Mouse (Mus musculus) midbrain, embryonic 15.5 days (tissue): Measurements from ENCODE around the gene Crtc1. TPM values are rescaled to one million over a fixed set of nuclear protein-coding genes. Genes with fewer than 3 reads are reported as not detected.

Experiments used
- ATAC-seq: fragments of 200-750 bp; cut with Nextera tagmentation; replicated peaks from 2 replicates; pipeline ENCODE4 v1.8.0; 2017; ENCODE audit warnings: moderate TSS enrichment
- H3K27ac ChIP-seq: fragments of 300-500 bp; sonication (generic); 2 replicates; pipeline ENCODE4 v1.5.1; 2015; ENCODE audit warnings: mild to moderate bottlenecking, inconsistent platforms
- H3K27me3 ChIP-seq: fragments of 300-500 bp; sonication (generic); replicated peaks from 2 replicates; pipeline ENCODE4 v1.6.1; 2015; ENCODE audit warnings: inconsistent platforms
- H3K36me3 ChIP-seq: fragments of 300-500 bp; sonication (generic); replicated peaks from 2 replicates; pipeline ENCODE4 v1.6.1; 2015; ENCODE audit warnings: inconsistent platforms
- H3K4me1 ChIP-seq: fragments of 300-500 bp; sonication (generic); 2 replicates; pipeline ENCODE4 v1.6.1; 2015; ENCODE audit warnings: inconsistent platforms
- H3K4me2 ChIP-seq: fragments of 300-500 bp; sonication (generic); 2 replicates; pipeline ENCODE4 v1.6.1; 2015; ENCODE audit warnings: inconsistent platforms, mild to moderate bottlenecking, moderate library complexity
- H3K4me3 ChIP-seq: fragments of 300-500 bp; sonication (generic); 2 replicates; pipeline ENCODE4 v1.5.1; 2015; ENCODE audit warnings: mild to moderate bottlenecking, inconsistent platforms
- H3K9ac ChIP-seq: fragments of 300-500 bp; sonication (generic); 2 replicates; pipeline ENCODE4 v1.6.1; 2015; ENCODE audit warnings: mild to moderate bottlenecking, inconsistent platforms
- H3K9me3 ChIP-seq: fragments of 300-500 bp; sonication (generic); 2 replicates; pipeline ENCODE4 v1.6.1; 2016; ENCODE audit warnings: inconsistent platforms
- WGBS: fragments of 180-500 bp; shearing (Covaris S2); methylation state at CpG from one replicate; pipeline ENCODE4 v1.1.7; 2015; ENCODE audit warnings: mixed read lengths; 5-methylcytosine and 5-hydroxymethylcytosine counted together
- polyA plus RNA-seq: library from polyadenylated mRNA; unstranded; fragments of >200 nt; fragmentation: Nextera tagmentation; extraction: Ambion mirVana; gene quantifications from 2 replicates; pipeline ENCODE4 v1.2.1, GENCODE M21; 2015

Gene Crtc1
- polyA plus RNA-seq, 1 experiment from 2014 or later = 58.7 TPM

DNA sequence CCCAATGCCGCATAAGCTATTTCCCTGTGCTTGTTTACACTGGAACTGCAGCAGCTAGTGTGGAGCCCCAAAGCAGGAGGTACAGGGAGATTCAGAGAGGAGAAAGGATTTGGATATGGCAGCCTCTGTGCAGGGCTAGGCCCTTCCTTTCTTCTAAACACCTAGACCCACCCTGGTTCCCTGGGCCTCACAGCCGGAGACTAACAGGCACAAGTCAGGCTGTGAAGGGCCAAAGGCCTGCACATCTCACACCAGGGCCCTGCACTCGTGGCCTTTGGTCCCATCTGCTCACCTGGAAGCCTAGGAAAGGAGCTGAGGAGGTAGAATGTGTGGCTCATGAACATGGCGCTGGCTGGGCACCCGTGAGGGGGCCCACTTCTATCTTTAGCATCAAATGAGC lies 43.2 kb downstream of the Crtc1 start:
- no peak overlapping the region for H3K4me2 ChIP-seq
- ATAC-seq = no peak
- no peaks in the 10 kb centered on the region for H3K4me1 ChIP-seq
- H3K9ac ChIP-seq = no peak overlapping the region
- H3K27ac ChIP-seq = no peak overlapping the region
- peaks cover 6% of the 10 kb centered on the region; the same call in 1 of the 2 replicates for H3K36me3 ChIP-seq
- H3K27me3 ChIP-seq = no peaks in the 10 kb centered on the region
- no peaks in the 10 kb centered on the region for H3K9me3 ChIP-seq
- 80% methylated on average over 5 of the region's 5 CpGs for WGBS
- no peak overlapping the region for H3K4me3 ChIP-seq

DNA sequence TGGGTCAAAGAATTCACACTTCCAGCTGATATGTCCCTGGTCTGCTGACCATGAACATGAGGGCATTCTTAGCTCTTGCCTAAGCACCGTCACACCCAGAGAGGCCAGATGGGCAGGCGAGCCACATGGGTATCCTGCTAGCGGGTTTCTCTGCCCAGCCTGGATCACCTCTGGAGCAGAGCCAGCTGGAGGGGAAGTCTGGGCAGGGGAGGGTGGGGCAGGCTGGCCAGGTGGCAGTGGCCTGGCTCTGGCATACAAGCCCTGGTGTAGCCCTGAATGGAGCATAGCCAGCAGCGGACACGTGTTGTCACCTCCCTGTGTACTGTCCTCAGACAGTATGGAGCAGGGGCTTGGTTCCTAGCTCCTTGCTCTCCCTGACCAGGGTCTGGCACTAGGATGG lies 43.7 kb downstream of the Crtc1 start:
- Histone ChIP-seq H3K27ac (no peak overlapping the region), H3K4me3 (no peak overlapping the region), H3K4me2 (no peak overlapping the region), H3K9ac (no peak overlapping the region), H3K27me3 (no peaks in the 10 kb centered on the region), H3K4me1 (no peaks in the 10 kb centered on the region), H3K36me3 (peaks cover 6% of the 10 kb centered on the region; the same call in 1 of the 2 replicates), H3K9me3 (no peaks in the 10 kb centered on the region)
- WGBS = 76% methylated on average over 5 of the region's 5 CpGs
- 0 out of 2 replicates have a peak, but pooled peaks have one; percentile 35 for ATAC-seq

DNA sequence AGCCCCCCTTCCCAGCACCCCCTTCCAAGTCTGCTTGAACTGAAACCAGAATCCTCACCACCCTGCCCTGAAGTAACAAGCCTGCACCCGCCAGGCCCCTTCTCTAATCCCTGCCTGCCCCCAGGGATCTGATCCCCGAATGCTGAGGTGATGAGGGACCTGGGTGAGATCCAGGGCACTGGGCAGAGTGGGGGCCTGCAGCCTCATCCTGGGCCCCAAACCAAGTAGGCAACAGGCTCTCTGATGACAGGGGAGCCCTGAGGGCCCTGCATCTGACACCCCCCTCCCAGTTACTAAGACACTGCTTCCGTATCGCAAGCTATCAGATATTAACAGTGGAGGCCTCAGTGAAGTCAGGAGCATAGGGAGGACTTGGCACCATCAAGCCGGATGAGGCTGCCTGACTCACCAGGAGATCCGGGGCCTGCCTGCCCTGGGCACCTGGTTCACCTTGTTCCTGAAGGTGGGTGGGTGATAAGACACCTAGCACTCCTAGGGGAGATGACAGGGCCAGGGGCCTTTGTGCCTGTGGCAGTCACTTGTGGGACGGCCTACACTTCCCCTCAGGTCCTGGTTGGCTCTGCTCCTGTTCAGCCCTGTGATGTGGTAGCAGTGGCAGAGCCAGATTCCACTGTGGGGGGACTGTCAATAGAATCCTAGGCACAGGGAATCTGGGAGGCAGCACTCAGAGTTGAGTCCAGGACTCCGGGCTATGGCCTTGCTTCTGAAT lies 44.9 kb downstream of the Crtc1 start:
- no peak overlapping the region for H3K27ac ChIP-seq
- H3K9me3 ChIP-seq = no peaks in the 10 kb centered on the region
- no peaks in the 10 kb centered on the region for H3K4me1 ChIP-seq
- H3K9ac ChIP-seq = no peak overlapping the region
- no peak overlapping the region for H3K4me3 ChIP-seq
- no peaks in the 10 kb centered on the region for H3K27me3 ChIP-seq
- no peaks in the 10 kb centered on the region; the same call in 1 of the 2 replicates for H3K36me3 ChIP-seq
- no peak overlapping the region for H3K4me2 ChIP-seq
- no peak for ATAC-seq
- 86% methylated on average over 8 of the region's 8 CpGs for WGBS

DNA sequence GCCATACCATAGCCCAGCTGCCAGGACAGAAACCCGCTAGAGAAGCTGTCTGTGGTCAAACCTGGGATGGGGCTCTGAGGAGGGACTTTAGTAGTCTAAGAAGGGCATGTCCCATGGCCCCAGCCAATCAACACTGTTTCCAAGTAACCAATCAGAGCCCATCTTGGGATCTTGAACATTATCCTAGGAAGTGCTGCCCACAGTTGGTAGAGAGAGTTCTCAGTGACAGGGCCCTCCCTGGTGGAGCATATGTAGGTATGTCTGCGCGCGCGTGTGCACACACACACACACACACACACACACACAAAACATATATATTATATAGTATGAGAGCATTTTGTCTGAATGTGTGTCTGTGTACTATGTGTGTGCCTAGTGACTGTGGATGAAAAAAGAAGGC lies 46.3 kb downstream of the Crtc1 start:
- Histone ChIP-seq H3K9ac (no peak overlapping the region), H3K36me3 (peaks cover 3% of the 10 kb centered on the region; the same call in 1 of the 2 replicates), H3K27me3 (no peaks in the 10 kb centered on the region), H3K4me2 (no peak overlapping the region), H3K4me3 (no peak overlapping the region), H3K4me1 (no peaks in the 10 kb centered on the region), H3K27ac (no peak overlapping the region), H3K9me3 (no peaks in the 10 kb centered on the region)
- no peak for ATAC-seq
- 79% methylated on average over 5 of the region's 5 CpGs for WGBS

DNA sequence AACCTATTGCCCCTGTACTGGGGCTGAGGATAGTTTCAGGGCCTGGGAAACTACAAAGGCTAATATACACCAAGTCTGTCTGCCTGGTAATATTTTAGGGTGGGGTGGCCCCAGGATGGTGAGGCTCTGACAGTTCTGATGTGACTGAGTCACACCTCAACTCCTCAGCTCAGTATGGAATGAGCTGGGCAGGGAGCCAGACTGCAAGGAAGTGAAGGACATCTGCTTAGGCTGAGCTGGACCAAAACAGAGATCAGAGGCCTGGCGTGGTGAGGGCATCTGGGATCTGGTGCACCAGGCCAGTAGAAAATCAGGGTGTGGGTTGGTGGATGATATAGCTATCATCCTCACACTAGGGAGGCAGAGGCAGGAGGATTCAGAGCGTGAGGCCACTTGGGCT lies 49.7 kb downstream of the Crtc1 start:
- Histone ChIP-seq H3K4me2 (no peak overlapping the region), H3K27ac (no peak overlapping the region), H3K4me1 (no peaks in the 10 kb centered on the region), H3K27me3 (no peaks in the 10 kb centered on the region), H3K4me3 (no peak overlapping the region), H3K9ac (no peak overlapping the region), H3K9me3 (no peaks in the 10 kb centered on the region), H3K36me3 (peaks cover 18% of the 10 kb centered on the region; the same call in 1 of the 2 replicates)
- 98% methylated on average over 2 of the region's 2 CpGs for WGBS
- ATAC-seq = no peak

DNA sequence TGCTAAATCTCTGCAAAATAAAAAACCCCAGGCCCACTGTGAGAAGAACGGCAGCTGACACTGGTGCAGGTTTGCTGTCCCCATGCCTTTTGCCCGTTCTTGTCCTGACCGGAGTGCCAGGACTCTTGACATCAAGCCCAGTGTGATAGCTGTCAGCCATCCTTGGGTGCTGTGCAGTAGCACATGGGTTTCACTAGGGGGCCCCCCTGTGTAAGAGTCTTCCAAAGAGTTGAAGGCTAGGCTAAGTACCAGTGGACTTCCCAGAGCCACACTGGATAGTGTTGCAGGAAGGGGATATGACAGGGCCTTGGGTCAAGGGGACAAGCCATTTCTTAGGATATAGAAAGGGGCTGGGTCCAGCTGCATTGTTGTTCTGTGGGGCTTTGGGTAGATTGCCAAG lies 56.1 kb downstream of the Crtc1 start:
- H3K9ac ChIP-seq = no peak overlapping the region
- H3K36me3 ChIP-seq = peaks cover 16% of the 10 kb centered on the region; the same call in 1 of the 2 replicates
- H3K4me1 ChIP-seq = no peaks in the 10 kb centered on the region
- peak; percentile 44; the same call in 1 of the 2 replicates for ATAC-seq
- H3K4me2 ChIP-seq = no peak overlapping the region
- H3K27ac ChIP-seq = no peak overlapping the region
- peaks cover 14% of the 10 kb centered on the region for H3K27me3 ChIP-seq
- H3K9me3 ChIP-seq = no peaks in the 10 kb centered on the region
- WGBS = 59% methylated on average over 3 of the region's 3 CpGs
- no peak overlapping the region for H3K4me3 ChIP-seq

DNA sequence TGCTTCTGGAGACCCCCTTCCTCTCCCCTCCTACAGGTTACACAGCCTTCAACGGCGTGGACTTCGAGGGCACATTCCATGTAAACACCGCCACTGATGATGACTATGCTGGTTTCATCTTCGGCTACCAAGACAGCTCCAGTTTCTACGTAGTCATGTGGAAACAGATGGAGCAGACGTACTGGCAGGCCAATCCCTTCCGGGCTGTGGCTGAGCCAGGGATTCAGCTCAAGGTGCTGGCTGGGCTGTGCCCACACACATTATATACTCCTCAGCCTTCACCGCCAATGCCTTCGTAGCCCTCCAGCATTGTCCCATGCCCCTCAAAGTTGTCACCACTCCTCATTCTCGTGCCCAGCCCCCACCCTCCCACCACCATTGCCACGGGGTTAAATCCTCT lies 59.3 kb downstream of the Crtc1 start:
- H3K4me1 ChIP-seq = peaks cover 4% of the 10 kb centered on the region; the same call in 1 of the 2 replicates
- ATAC-seq = no peak
- H3K4me3 ChIP-seq = no peak overlapping the region
- no peak overlapping the region for H3K27ac ChIP-seq
- H3K9me3 ChIP-seq = no peaks in the 10 kb centered on the region
- 88% methylated on average over 12 of the region's 12 CpGs for WGBS
- 0 out of 2 replicates have a peak, but pooled peaks cover 4% of the 10 kb centered on the region for H3K36me3 ChIP-seq
- H3K4me2 ChIP-seq = no peak overlapping the region
- peaks cover 45% of the 10 kb centered on the region for H3K27me3 ChIP-seq
- no peak overlapping the region for H3K9ac ChIP-seq

DNA sequence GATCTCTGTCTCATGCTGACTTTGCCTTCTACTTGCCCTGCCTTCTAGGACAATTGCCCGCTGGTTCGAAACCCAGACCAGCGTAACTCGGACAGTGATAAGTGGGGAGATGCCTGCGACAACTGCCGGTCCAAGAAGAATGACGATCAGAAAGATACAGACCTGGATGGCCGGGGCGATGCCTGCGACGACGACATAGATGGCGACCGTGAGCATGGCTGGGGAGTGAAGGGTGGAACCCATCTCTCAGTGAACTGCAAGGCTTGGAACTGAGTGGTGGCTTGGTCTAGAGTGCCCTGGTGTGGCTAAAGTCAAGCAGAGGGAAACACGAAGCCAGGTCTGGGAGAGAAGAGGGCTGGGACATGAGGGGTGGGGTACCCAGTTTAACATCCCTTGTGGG lies 62.3 kb downstream of the Crtc1 start:
- H3K4me1 ChIP-seq = peaks cover 20% of the 10 kb centered on the region
- no peak overlapping the region for H3K4me3 ChIP-seq
- H3K27ac ChIP-seq = no peak overlapping the region
- 14% methylated on average over 15 of the region's 15 CpGs for WGBS
- H3K9me3 ChIP-seq = no peaks in the 10 kb centered on the region
- H3K27me3 ChIP-seq = peaks cover 75% of the 10 kb centered on the region
- H3K36me3 ChIP-seq = no peaks in the 10 kb centered on the region
- no peak overlapping the region for H3K9ac ChIP-seq
- no peak for ATAC-seq
- H3K4me2 ChIP-seq = no peak overlapping the region

DNA sequence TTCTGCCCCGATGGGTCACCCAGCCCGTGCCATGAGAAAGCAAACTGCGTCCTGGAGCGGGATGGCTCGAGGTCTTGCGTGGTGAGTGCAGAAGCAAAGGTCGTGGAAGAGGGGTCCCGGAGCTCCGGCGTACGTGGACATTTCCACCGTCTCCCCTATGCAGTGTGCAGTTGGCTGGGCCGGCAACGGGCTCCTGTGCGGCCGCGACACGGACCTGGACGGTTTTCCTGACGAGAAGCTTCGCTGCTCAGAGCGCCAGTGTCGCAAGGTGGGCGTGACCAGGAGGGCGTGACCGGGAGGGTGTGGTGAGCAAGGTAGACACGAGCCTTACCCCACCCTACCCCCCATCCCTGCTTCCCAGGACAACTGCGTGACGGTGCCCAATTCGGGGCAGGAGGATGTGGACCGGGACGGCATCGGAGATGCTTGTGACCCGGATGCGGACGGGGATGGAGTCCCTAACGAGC lies 63.1 kb downstream of the Crtc1 start:
- H3K4me3 ChIP-seq = no peak overlapping the region

DNA sequence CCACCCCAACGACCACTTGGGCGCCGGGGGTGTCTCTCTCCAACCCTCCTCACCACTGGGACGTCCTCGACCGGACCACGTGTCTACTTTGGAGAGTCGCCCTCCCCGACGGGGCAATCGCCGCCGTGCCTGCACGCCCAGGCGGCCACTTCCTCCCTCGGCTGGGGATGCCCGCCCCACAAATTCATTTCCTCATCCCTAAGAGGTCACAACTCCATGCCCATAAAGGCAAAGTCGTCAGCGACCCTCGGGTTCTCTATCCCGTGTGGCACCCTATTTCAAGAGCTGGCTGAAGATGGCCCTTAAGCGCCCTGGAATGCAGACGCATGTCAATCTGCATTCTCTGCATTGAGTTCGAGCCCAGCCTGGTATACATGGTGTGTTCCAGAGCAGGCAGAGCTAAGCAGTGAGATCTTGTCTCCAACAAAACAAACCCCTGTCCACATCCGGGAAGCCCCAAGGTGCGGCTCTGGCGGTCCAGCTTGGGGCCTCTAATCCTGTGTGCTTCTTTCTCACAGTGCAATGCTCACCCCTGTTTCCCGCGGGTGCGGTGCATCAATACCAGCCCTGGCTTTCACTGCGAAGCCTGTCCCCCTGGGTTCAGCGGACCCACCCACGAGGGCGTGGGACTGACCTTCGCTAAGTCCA lies 64.0 kb downstream of the Crtc1 start:
- H3K4me3 ChIP-seq = peak overlapping the region; percentile 30; the same call in 1 of the 2 replicates

More for the DNA sequence above, 63.1 kb downstream of the Crtc1 start:
- WGBS = 7% methylated on average over 37 of the region's 37 CpGs
- no peaks in the 10 kb centered on the region for H3K36me3 ChIP-seq
- no peak for ATAC-seq
- peak overlapping the region; percentile 12; the same call in 1 of the 2 replicates for H3K4me2 ChIP-seq
- H3K4me1 ChIP-seq = peaks cover 20% of the 10 kb centered on the region
- no peaks in the 10 kb centered on the region for H3K9me3 ChIP-seq
- H3K27ac ChIP-seq = no peak overlapping the region
- no peak overlapping the region for H3K9ac ChIP-seq
- peaks cover 83% of the 10 kb centered on the region for H3K27me3 ChIP-seq

DNA sequence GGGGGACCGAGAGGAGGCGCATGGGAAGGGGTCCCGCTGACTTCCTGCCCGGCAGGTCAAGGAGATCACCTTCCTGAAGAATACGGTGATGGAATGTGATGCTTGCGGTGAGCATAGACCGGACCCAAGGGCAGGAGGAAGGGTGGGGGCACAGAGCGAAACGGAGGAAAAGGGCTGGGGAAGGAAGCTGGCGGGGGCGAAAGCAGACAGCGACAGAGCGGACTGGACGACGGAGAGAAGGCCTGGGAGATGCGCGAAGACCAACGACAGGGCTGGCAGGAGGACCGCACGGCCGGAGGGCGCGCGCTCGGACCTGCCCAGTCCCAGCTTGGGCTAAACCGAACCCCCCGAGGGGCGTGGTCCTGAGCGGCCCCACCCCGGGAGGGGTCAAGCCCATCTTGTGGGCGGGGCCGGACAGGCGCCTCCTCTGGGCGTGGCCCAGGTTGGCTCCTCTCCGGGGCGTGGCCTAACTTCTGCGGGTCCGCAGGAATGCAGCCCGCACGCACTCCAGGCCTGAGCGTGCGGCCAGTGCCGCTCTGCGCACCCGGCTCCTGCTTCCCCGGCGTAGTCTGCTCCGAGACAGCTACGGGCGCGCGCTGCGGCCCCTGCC lies 65.0 kb downstream of the Crtc1 start:
- under 1% methylated on average over 53 of the region's 53 CpGs for WGBS
- Histone ChIP-seq H3K4me3 (peak overlapping the region; percentile 30), H3K9ac (no peak overlapping the region), H3K4me2 (peak overlapping the region; percentile 48), H3K36me3 (no peaks in the 10 kb centered on the region), H3K9me3 (no peaks in the 10 kb centered on the region), H3K4me1 (peaks cover 20% of the 10 kb centered on the region), H3K27me3 (peaks cover 80% of the 10 kb centered on the region), H3K27ac (no peak overlapping the region)
- peak; percentile 61 for ATAC-seq

More for the DNA sequence above, 64.0 kb downstream of the Crtc1 start:
- Histone ChIP-seq H3K9me3 (no peaks in the 10 kb centered on the region), H3K9ac (no peak overlapping the region), H3K27me3 (peaks cover 83% of the 10 kb centered on the region), H3K4me2 (no peak overlapping the region), H3K4me1 (peaks cover 20% of the 10 kb centered on the region), H3K36me3 (no peaks in the 10 kb centered on the region), H3K27ac (no peak overlapping the region)
- 7% methylated on average over 35 of the region's 35 CpGs for WGBS
- no peak for ATAC-seq
